Mouse (Mus musculus): Measurements from ENCODE around the gene Cnnm1.
"Not testable (repeated sequence)": the region's sequence is repeated elsewhere in the genome, so short reads cannot be mapped to it uniquely, and the experiment has no call there.

Cnnm1 gene

DNA sequence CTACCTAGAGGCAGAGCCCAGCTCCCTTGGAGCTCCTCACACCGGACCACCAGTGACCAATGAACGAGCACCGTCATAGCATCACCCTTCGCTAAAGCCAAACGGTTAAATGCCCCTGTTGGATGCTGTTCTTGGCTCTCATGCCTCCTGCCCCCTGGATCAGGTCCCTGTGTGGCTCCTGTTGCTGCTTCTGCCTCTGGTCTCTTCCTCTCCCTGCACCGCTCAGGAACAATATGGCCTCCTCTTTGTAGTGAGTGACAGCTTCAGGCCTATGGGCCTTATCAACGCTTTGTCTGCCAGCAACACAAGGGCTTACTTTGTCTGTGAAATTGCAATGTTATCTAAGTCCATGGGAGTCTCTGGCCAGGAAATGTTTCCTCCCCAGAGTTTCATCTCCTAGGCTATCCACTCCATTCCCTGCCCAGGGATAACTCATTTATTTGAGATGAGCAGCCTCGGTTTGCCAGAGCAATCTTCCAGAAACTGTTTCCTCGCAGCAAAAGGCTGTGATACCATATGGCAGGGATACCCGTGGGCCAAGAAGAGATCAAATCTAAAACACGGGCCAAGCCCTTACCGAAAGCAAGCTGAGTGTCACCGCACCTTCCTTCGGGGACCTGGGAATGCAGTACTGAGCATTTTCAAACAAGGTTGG is 25.5 kb downstream of the Cnnm1 start:
- DNase-seq (ENCODE audit: low spot score): no peak

- DNase-seq (ENCODE audit: low spot score): no peak
Observed at GRCm38 (mm10) chr19:43467927-43468685, 27.9 kb downstream of the Cnnm1 start.

DNA sequence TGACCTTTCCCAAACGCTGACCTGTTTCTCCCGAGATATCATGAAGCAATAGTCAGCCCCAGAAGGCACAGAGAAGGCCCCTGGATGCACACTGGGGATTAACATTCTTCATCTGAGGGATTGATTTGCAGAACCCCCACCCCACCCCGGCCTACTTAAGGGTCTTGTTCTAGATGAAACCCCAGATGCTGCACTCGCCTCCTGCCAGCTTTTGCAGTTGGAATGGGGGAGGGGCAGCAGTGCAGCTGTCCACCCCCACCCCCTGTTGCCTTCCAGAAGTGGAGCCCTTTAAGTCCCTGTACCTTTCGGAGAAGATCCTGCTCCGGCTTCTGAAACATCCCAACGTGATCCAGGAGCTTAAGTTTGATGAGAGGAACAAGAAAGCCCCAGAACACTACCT is 29.1 kb downstream of the Cnnm1 start:
- DNase-seq (ENCODE audit: low spot score): no peak

DNA sequence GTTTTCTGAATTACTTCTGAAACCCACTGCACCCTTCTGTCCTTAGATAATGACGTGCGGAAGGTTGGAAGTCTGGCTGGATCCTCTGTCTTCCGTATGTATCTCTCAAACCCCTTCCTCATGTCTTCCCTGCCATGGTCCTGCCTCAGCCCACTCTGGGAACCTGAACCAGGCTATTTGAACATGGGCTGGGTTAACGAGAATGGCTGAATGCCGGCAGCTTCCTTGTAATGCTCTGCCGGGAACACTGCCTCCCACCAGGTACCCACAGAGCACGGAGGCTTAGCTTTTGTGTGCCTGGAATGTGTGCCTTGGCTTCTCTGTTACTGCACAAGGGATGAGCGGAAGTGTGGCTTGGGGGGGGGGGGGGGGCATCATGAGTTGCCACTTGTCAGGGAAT is 32.1 kb downstream of the Cnnm1 start:
- no peak for DNase-seq (ENCODE audit: low spot score)

DNA sequence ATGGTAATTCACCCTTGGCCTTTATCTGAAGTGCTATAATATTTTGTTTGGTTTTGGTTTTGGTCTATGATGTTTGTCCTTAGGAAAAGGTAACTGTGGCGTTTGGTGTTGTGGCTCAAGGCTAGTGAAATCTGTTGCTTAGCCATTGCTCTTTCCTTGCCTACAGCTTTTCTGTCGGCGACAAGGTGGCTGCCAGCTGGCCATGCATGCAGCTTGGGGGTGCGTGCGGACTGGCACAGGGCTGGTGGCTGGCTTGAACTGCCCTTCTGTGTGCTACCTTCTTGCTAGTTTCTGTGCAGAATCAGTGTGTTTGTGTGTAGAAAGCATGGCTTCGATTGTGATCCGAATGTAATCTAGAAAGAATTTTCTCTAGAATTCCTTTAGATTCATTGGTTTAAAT is 32.5 kb downstream of the Cnnm1 start:
- DNase-seq (ENCODE audit: low spot score): no peak

- DNase-seq (ENCODE audit: low spot score): no peak
Observed at GRCm38 (mm10) chr19:43475642-43476041, 35.4 kb downstream of the Cnnm1 start.

DNA sequence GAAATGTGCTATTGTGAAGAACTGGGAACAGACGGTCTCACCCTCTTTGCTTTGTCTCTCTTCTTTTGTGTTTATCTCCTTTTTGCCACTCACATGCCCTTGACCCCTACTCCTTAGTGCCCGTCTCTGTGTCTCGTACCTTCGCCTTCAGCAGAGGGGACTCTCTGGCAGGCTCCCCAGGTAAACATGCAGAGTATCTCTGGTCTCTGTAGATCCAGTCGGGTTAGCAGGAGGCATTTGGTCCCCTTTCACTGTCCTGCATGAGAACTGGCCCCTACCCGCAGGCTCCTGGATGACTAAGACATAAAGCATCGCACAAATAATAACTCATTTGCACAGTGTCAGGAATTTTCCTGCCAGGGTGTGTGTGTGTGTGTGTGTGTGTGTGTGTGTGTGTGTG is 35.8 kb downstream of the Cnnm1 start:
- no peak for DNase-seq (ENCODE audit: low spot score)

GRCm38 (mm10) chr19:43477436-43477835 is 37.2 kb downstream of the Cnnm1 start:
- DNase-seq (ENCODE audit: low spot score): no peak

DNA sequence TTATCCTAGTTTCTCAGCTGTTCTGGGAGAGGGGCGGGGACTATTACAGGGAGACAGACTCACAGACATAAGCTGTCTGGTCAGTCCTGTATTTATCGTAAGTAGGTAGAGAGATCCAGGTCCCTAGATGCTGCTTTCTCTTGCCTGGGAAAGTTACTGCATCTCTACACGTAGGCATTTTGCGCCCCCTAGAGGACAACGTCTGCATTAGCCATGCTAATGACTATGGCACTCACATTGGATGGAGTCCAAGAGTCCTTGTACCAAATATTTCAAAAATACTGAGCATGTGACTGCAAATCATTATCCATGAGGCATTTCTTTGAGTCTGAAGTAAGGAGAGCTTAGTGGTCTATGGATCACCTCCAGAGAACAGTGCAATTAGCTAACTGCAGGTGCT is 38.7 kb downstream of the Cnnm1 start:
- peak; percentile 15 for DNase-seq (ENCODE audit: low spot score)

GRCm38 (mm10) chr19:43479431-43479830 is 39.2 kb downstream of the Cnnm1 start:
- DNase-seq (ENCODE audit: low spot score): no peak

DNA sequence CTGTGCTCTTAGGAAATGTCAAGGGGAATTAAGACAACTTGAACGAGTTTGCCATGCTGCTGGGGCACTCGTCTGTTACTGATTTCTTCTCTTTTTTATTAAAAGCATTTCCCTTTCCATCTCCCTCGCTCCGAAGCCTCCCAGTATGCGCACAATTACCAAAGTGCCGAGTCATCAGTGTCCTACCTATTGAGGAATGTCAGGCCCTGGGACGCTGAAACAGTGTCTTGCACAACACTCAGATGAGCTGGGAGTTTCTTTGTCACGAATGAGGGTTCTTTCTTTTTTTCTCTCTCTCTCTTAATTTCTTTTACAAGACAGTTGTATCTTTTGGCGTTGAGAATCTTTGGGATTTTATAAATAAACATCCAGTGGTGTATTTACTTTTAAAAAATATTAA is 40.3 kb downstream of the Cnnm1 start:
- DNase-seq (ENCODE audit: low spot score): no peak

DNA sequence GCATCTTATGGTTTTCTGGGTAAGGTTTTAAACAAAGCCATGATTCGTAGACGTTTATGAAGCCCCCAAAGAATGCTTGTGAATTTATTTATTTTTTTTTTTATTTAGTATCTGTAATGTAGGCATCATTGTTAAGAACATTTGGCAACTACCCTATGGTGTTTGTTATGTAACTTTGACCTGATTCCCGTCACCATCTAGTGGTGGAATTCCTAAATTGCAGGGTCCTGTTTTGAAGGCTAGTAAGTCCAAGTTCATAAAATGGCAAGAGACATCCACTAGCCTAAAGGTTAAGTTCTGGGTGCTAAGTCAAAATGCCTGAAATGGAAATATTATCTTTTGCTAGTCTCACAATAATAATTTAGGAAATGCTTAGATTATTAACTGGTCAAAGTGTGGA is 47.2 kb downstream of the Cnnm1 start:
- DNase-seq (ENCODE audit: low spot score): no peak

GRCm38 (mm10) chr19:43493316-43493715 is 53.1 kb downstream of the Cnnm1 start:
- DNase-seq (ENCODE audit: low spot score): not testable (repeated sequence)

GRCm38 (mm10) chr19:43493878-43494277 is 53.6 kb downstream of the Cnnm1 start:
- no peak for DNase-seq (ENCODE audit: low spot score)

- DNase-seq (ENCODE audit: low spot score): no peak
Observed at GRCm38 (mm10) chr19:43494914-43495313, 54.7 kb downstream of the Cnnm1 start.

DNA sequence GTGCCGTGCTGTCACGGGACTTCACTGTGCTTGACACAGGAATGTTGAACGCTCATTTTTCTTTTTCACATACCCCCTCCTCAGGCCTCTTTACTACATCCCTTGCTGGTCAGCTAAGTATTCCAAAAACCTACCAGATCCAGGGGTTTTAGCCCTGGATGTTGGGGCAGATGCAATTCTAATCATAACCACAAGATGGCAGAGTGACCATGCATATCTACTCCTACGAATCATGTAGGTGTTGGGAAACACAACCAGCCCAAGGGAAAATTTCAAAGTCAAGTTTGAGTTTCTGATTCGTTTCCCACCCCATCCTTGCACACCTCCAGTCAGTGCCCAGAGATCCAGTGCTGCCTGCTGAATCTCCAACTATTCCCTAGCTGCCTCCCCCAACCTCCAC is 55.6 kb downstream of the Cnnm1 start:
- DNase-seq (ENCODE audit: low spot score): peak; percentile 16

GRCm38 (mm10) chr19:43497440-43497839 is 57.2 kb downstream of the Cnnm1 start:
- no peak for DNase-seq (ENCODE audit: low spot score)

- DNase-seq (ENCODE audit: low spot score): no peak
Observed at GRCm38 (mm10) chr19:43498874-43499273, 58.6 kb downstream of the Cnnm1 start.

GRCm38 (mm10) chr19:43502630-43503029 is 62.4 kb downstream of the Cnnm1 start:
- DNase-seq (ENCODE audit: low spot score): no peak

DNA sequence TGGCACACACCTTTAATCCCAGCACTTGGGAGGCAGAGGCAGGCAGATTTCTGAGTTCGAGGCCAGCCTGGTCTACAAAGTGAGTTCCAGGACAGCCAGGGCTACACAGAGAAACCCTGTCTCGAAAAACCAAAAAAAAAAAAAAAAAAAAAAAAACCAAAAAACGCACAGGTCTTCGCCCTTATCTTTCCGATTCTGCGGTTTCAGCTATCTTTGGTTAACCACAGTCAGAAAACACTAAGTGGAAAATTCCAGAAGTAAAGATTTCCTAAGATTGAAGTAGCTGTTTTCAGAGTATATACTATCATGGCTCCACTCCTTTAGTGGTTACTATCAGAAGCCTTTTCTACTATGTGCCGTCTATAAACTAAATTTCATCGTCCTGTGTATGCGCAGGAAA is 63.4 kb downstream of the Cnnm1 start:
- not testable (repeated sequence) for DNase-seq (ENCODE audit: low spot score)

DNA sequence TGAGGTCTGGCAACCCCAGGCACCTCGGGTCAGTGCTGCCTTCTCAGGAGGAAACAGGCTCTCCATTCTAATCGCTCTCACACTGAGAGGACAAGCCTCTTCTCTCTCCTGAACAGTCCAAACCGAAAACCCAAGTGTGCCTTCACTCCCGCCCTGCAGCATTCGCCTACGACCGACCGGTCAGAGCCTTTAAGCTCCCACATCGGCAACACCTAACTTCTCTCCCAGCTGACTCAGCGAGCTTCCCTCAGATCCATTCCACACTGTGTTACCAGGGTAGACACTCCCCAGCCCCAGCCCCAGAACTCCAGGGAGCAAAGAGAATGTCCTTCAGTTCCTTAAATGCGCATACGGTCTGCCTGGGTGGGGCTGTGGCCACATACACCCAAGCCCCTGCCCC is 65.2 kb downstream of the Cnnm1 start:
- no peak for DNase-seq (ENCODE audit: low spot score)

- no peak for DNase-seq (ENCODE audit: low spot score)
Observed at GRCm38 (mm10) chr19:43510436-43511220, 70.4 kb downstream of the Cnnm1 start.
